Mouse (Mus musculus) B cell, adult (primary cell): ENCODE results near the gene C1qtnf4. TPM values are rescaled to one million over a fixed set of nuclear protein-coding genes. Genes with fewer than 3 reads are reported as not detected.

Experiments used
- total RNA-seq: library from RNA; stranded (reverse); gene quantifications from 4 replicates; pipeline ENCODE4 v1.2.4, GENCODE M21; 2023; ENCODE audit not compliant: inconsistent age

The C1qtnf4 gene
- 0.67 TPM in 1 of 4 replicates, not detected in the others for total RNA-seq

DNA sequence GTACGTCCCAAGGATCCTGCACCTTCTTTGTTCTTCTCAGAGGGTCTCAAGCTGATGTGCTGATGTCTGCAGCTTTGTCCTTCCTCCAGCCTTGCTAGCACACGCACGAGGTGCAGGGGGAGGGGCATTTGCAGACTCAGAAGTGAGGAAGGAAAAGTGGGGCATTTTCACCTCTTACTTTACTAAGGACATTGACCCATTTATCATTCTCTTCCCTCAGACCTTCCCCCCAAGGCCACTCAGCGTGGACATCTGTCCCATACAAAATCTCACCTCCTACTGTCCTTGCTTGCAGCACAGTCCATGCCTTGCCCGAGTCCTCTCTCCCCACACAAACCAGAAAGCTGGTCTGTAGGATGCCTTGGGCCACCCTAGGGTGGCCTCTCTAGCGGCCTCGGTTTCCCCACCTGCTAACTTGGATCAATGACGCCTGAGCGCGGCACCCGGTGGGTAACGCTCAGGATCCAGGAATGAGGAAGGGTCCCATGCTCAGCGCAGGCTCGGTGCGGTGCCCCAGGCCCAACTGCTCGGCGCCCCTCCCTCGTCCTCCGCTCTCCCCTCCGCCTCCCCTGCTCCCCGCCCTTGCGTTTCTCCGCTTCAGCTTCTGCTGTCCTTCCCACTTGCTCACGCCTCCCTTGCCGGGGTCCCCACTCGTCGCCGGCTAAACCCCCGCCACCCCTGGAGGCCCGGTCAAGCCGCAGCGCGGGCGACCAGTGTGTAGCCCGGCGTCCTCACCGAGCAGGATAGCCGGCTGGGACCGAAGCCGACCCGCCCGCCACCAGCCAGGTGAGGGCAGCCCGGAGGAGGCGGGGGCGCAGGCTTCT is at the start of gene C1qtnf4:
TSS of gene C1qtnf4 (plus strand) at position 643 of the 824 bp plus-strand sequence.

DNA sequence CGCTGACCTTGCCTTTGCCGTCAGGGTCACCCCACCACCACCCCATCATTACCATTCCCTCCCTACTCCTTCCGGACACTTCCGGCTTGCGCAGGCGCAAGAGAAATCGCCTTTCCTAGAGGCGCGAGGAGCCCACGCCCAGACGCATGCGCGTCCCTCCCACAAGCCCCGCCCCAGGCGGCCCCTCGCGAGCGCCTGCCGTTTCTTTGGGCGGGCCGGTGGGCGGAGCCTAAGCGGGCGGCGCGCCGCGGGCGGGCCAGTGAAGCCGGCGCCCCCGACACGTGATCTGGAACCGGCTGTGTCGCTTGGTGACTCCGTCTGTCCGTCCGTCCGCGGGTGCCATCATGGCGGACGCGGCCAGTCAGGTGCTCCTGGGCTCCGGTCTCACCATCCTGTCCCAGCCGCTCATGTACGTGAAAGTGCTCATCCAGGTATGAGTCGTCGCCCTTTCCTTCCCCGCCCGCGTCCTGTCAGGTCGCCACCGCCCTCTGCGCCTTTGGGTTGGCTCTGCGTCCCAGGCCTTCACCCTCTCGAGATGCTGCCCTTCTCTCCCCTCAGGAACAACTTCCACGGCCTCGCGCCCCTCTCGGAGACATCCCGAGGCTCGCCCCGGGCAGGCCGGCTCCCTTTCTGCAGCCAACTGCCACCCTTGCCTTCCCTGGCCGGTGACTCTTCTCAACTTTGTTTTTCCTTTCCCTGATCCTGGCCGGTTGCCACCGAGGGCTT is 38.5 kb upstream of the C1qtnf4 start, which contains the start of gene Mtch2:
TSS of gene Mtch2 (plus strand) at position 201 of the 726 bp plus-strand sequence.

DNA sequence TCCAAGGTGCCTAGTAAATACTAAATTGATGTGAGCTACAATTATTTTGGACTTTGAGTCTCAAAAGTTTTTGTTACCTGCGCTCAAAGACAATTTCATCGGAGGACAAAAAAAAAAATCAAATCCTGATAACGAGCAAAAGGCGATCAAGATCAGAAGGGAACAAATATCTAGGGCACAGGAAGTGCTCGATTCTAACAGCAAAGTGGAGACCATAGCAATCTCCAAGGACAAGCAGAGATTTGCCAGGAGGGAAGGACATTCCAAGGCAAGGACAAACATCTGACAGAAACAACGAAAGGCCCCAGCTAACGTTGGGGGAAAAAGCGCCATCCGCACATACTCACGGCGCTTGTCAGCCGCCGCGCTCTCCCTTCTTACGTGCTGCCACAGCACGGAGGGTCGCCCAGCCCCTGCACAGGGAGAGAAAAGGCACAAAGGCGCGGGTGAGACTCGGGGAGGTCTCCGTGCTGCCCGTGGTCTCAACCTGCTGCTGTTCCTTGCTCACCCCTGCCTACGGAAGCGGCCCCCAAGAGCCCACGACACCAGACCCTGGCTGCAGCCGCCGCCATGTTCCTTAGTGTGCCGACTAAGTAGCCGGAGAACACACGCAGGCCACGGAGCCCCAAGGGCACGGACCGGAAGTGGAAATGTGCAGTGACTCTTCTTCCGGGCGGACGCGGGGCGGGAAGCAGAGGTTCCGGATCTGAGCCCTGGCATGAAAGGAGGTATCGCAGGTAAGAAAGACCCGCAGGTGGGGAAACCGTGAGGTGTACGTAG is 18.6 kb downstream of the C1qtnf4 start, which contains the start of the genes Kbtbd4 and Ndufs3:
TSS of gene Kbtbd4 (plus strand) at position 665 of the 780 bp plus-strand sequence.
TSS of gene Ndufs3 (minus strand) at position 752 of the 780 bp plus-strand sequence.

Other genes starting within 250 kb of the C1qtnf4 start
- gene Nup160, start 208.6 kb upstream of the C1qtnf4 start, total RNA-seq: 91.7 to 107 TPM (median 96.5 TPM) in 4 replicates
- 249 to 271 TPM (median 259 TPM) in 4 replicates for gene Fnbp4, start 140.5 kb upstream of the C1qtnf4 start, total RNA-seq
- 0.15 TPM in 1 of 4 replicates, not detected in the others for gene Agbl2, start 103.1 kb upstream of the C1qtnf4 start, total RNA-seq
- gene Mtch2, start 38.7 kb upstream of the C1qtnf4 start, total RNA-seq: 87.0 to 105 TPM (median 99.6 TPM) in 4 replicates
- 25.6 to 31.9 TPM (median 29.7 TPM) in 4 replicates for gene Kbtbd4, start 18.9 kb downstream of the C1qtnf4 start, total RNA-seq
- 120 to 152 TPM (median 131 TPM) in 4 replicates for gene Ndufs3, start 19.0 kb downstream of the C1qtnf4 start, total RNA-seq
- 79.8 to 84.9 TPM (median 81.9 TPM) in 4 replicates for gene Celf1, start 54.5 kb downstream of the C1qtnf4 start, total RNA-seq
- 0.48 to 0.54 TPM in 2 of 4 replicates, not detected in the others for gene Rapsn, start 149.8 kb downstream of the C1qtnf4 start, total RNA-seq
- 106 to 121 TPM (median 114 TPM) in 4 replicates for gene Psmc3, start 168.1 kb downstream of the C1qtnf4 start, total RNA-seq
- 18.6 to 27.1 TPM (median 21.9 TPM) in 4 replicates for gene Slc39a13, start 184.6 kb downstream of the C1qtnf4 start, total RNA-seq
- 93.1 to 119 TPM (median 105 TPM) in 4 replicates for gene Spi1, start 196.5 kb downstream of the C1qtnf4 start, total RNA-seq
- 1.5 to 2.4 TPM (median 1.8 TPM) in 4 replicates for gene Mybpc3, start 232.3 kb downstream of the C1qtnf4 start, total RNA-seq